Mouse (Mus musculus) hindbrain, embryonic 14.5 days (tissue): ENCODE measurements around the gene Ndufc1. TPM values are rescaled to one million over a fixed set of nuclear protein-coding genes. Genes with fewer than 3 reads are reported as not detected.

ENCODE experiments used
- ATAC-seq: fragments of 200-750 bp; cut with Nextera tagmentation; 2 replicates; pipeline ENCODE4 v1.8.0; 2017; ENCODE audit warnings: moderate number of reproducible peaks, mild to moderate bottlenecking, moderate TSS enrichment, moderate library complexity; ENCODE audit not compliant: low FRiP score
- DNase-seq: peaks from one replicate; pipeline ENCODE4 v3.0.0-alpha.2; 2015; ENCODE audit warnings: low spot score
- H3K27ac ChIP-seq: fragments of 300-500 bp; sonication (generic); 2 replicates; pipeline ENCODE4 v1.5.1; 2014; ENCODE audit warnings: mild to moderate bottlenecking, moderate library complexity
- H3K27me3 ChIP-seq: fragments of 300-500 bp; sonication (generic); 2 replicates; pipeline ENCODE4 v1.6.1; 2014; ENCODE audit warnings: mild to moderate bottlenecking, low read length, mixed read lengths; ENCODE audit not compliant: control insufficient read depth, insufficient read depth
- H3K36me3 ChIP-seq: fragments of 300-500 bp; sonication (generic); replicated peaks from 2 replicates; pipeline ENCODE4 v1.6.1; 2014; ENCODE audit not compliant: control insufficient read depth, insufficient read depth
- H3K4me1 ChIP-seq: fragments of 300-500 bp; sonication (generic); replicated peaks from 2 replicates; pipeline ENCODE4 v1.6.1; 2014; ENCODE audit warnings: antibody characterized with exemption, low read length, mixed read lengths; ENCODE audit not compliant: control insufficient read depth, insufficient read depth
- H3K4me2 ChIP-seq: fragments of 300-500 bp; sonication (generic); replicated peaks from 2 replicates; pipeline ENCODE4 v1.6.1; 2014; ENCODE audit warnings: mild to moderate bottlenecking, moderate library complexity
- H3K4me3 ChIP-seq: fragments of 300-500 bp; sonication (generic); replicated peaks from 2 replicates; pipeline ENCODE4 v1.5.1; 2014; ENCODE audit warnings: mild to moderate bottlenecking, low read length
- H3K9ac ChIP-seq: fragments of 300-500 bp; sonication (generic); 2 replicates; pipeline ENCODE4 v1.6.1; 2014
- H3K9me3 ChIP-seq: fragments of 300-500 bp; sonication (generic); 2 replicates; pipeline ENCODE4 v1.6.1; 2016; ENCODE audit warnings: low read length; ENCODE audit not compliant: control insufficient read depth
- WGBS: fragments of 180-500 bp; shearing (Covaris S2); extraction: QIAGEN DNeasy Blood & Tissue Kit; methylation state at CpG from one replicate; pipeline ENCODE4 v1.1.7; 2014; 5-methylcytosine and 5-hydroxymethylcytosine counted together
- polyA plus RNA-seq: library from polyadenylated mRNA; unstranded; fragments of >200 nt; fragmentation: Nextera tagmentation; extraction: Ambion mirVana; gene quantifications from 2 replicates; pipeline ENCODE4 v1.2.1, GENCODE M21; 2014

Gene Ndufc1
- polyA plus RNA-seq, 1 experiment from 2014 or later: 914 TPM

GRCm38 (mm10) chr3:51375307-51376265 is 33.2 kb downstream of the Ndufc1 start:
- no peak for ATAC-seq
- H3K27me3 ChIP-seq: no peaks in the 10 kb centered on the region
- WGBS: 87% methylated on average over 19 of the region's 19 CpGs
- H3K27ac ChIP-seq: no peak overlapping the region
- no peak for DNase-seq
- H3K36me3 ChIP-seq: no peaks in the 10 kb centered on the region
- no peak overlapping the region for H3K4me3 ChIP-seq
- no peak overlapping the region for H3K9ac ChIP-seq
- H3K4me2 ChIP-seq: no peak overlapping the region
- H3K4me1 ChIP-seq: no peaks in the 10 kb centered on the region
- no peaks in the 10 kb centered on the region for H3K9me3 ChIP-seq

- WGBS: 79% methylated on average over 5 of the region's 5 CpGs
- Histone ChIP-seq H3K9me3 (no peaks in the 10 kb centered on the region), H3K4me3 (no peak overlapping the region), H3K27ac (no peak overlapping the region), H3K4me2 (no peak overlapping the region), H3K4me1 (no peaks in the 10 kb centered on the region), H3K27me3 (no peaks in the 10 kb centered on the region), H3K9ac (no peak overlapping the region), H3K36me3 (no peaks in the 10 kb centered on the region)
- ATAC-seq: no peak
- no peak for DNase-seq
Measured at GRCm38 (mm10) chr3:51373544-51373943, 35.2 kb downstream of the Ndufc1 start.

GRCm38 (mm10) chr3:51372883-51373282 is 35.9 kb downstream of the Ndufc1 start:
- no peak overlapping the region for H3K4me3 ChIP-seq
- no peak overlapping the region for H3K4me2 ChIP-seq
- no peaks in the 10 kb centered on the region for H3K36me3 ChIP-seq
- DNase-seq (no peak), ATAC-seq (no peak)
- no peaks in the 10 kb centered on the region for H3K4me1 ChIP-seq
- WGBS: 84% methylated on average over 5 of the region's 5 CpGs
- H3K27ac ChIP-seq: no peak overlapping the region
- no peaks in the 10 kb centered on the region for H3K9me3 ChIP-seq
- no peaks in the 10 kb centered on the region for H3K27me3 ChIP-seq
- no peak overlapping the region for H3K9ac ChIP-seq

- Histone ChIP-seq H3K27me3 (no peaks in the 10 kb centered on the region), H3K9me3 (no peaks in the 10 kb centered on the region), H3K4me3 (no peak overlapping the region), H3K4me2 (no peak overlapping the region), H3K9ac (no peak overlapping the region), H3K27ac (no peak overlapping the region), H3K36me3 (no peaks in the 10 kb centered on the region), H3K4me1 (no peaks in the 10 kb centered on the region)
- DNase-seq (no peak), ATAC-seq (no peak)
- 71% methylated on average over 2 of the region's 2 CpGs for WGBS
Measured at GRCm38 (mm10) chr3:51371826-51372225, 37.0 kb downstream of the Ndufc1 start.

GRCm38 (mm10) chr3:51368011-51368410 is 40.8 kb downstream of the Ndufc1 start:
- DNase-seq: no peak
- H3K4me3 ChIP-seq: no peak overlapping the region
- 80% methylated on average over 4 of the region's 4 CpGs for WGBS
- H3K4me1 ChIP-seq: 0 out of 2 replicates have a peak, but pooled peaks cover 6% of the 10 kb centered on the region
- ATAC-seq: no peak
- no peak overlapping the region for H3K9ac ChIP-seq
- H3K36me3 ChIP-seq: no peaks in the 10 kb centered on the region
- H3K27ac ChIP-seq: no peak overlapping the region
- H3K9me3 ChIP-seq: no peaks in the 10 kb centered on the region
- no peaks in the 10 kb centered on the region for H3K27me3 ChIP-seq
- H3K4me2 ChIP-seq: no peak overlapping the region

- H3K4me3 ChIP-seq: no peak overlapping the region
- no peak overlapping the region for H3K4me2 ChIP-seq
- H3K27ac ChIP-seq: no peak overlapping the region
- no peaks in the 10 kb centered on the region for H3K27me3 ChIP-seq
- no peaks in the 10 kb centered on the region for H3K9me3 ChIP-seq
- no peaks in the 10 kb centered on the region for H3K36me3 ChIP-seq
- H3K4me1 ChIP-seq: 0 out of 2 replicates have a peak, but pooled peaks cover 6% of the 10 kb centered on the region
- DNase-seq (no peak), ATAC-seq (no peak)
- WGBS: 57% methylated on average over 4 of the region's 4 CpGs
- no peak overlapping the region for H3K9ac ChIP-seq
Measured at GRCm38 (mm10) chr3:51366926-51367325, 41.9 kb downstream of the Ndufc1 start.

- Histone ChIP-seq H3K9me3 (no peaks in the 10 kb centered on the region), H3K4me2 (peak overlapping the region; percentile 82), H3K27me3 (no peaks in the 10 kb centered on the region), H3K36me3 (no peaks in the 10 kb centered on the region), H3K4me1 (0 out of 2 replicates have a peak, but pooled peaks cover 6% of the 10 kb centered on the region), H3K9ac (no peak overlapping the region), H3K27ac (no peak overlapping the region), H3K4me3 (peak overlapping the region; percentile 35)
- ATAC-seq: peak; percentile 51
- DNase-seq: no peak
- WGBS: 13% methylated on average over 3 of the region's 3 CpGs
Measured at GRCm38 (mm10) chr3:51365517-51365882, 43.3 kb downstream of the Ndufc1 start.

GRCm38 (mm10) chr3:51364703-51365516 is 43.9 kb downstream of the Ndufc1 start:
- Histone ChIP-seq H3K9me3 (no peaks in the 10 kb centered on the region), H3K36me3 (no peaks in the 10 kb centered on the region), H3K4me3 (peak overlapping the region; percentile 35), H3K4me2 (peak overlapping the region; percentile 82), H3K9ac (peak overlapping the region; percentile 51), H3K27me3 (peaks cover 2% of the 10 kb centered on the region), H3K27ac (no peak overlapping the region), H3K4me1 (0 out of 2 replicates have a peak, but pooled peaks cover 6% of the 10 kb centered on the region)
- peak; percentile 80 for DNase-seq
- ATAC-seq: peak; percentile 92
- 8% methylated on average over 31 of the region's 31 CpGs for WGBS

GRCm38 (mm10) chr3:51361066-51361465 is 47.7 kb downstream of the Ndufc1 start:
- 0 out of 2 replicates have a peak, but pooled peaks cover 6% of the 10 kb centered on the region for H3K4me1 ChIP-seq
- H3K4me2 ChIP-seq: no peak overlapping the region
- no peak overlapping the region for H3K9ac ChIP-seq
- H3K4me3 ChIP-seq: no peak overlapping the region
- H3K36me3 ChIP-seq: no peaks in the 10 kb centered on the region
- DNase-seq: no peak
- peaks cover 24% of the 10 kb centered on the region for H3K27me3 ChIP-seq
- no peak for ATAC-seq
- WGBS: 23% methylated on average over 9 of the region's 9 CpGs
- no peak overlapping the region for H3K27ac ChIP-seq
- H3K9me3 ChIP-seq: no peaks in the 10 kb centered on the region
